Mouse (Mus musculus) left cerebral cortex, postnatal 4 days (tissue): Measurements from ENCODE around the gene Prr32. TPM values are rescaled to one million over a fixed set of nuclear protein-coding genes. Genes with fewer than 3 reads are reported as not detected.

ENCODE experiments used
- DNase-seq: peaks from one replicate; pipeline ENCODE4 v3.0.0-alpha.2; 2022
- intact Hi-C: fragments of 180-260 bp; cut with DNase I; formaldehyde crosslinking; loops from one replicate; pipeline ENCODE4 v1.15.1; 2025
- total RNA-seq, 2 experiments: library from RNA; stranded (reverse); gene quantifications; 2 replicates each; pipeline ENCODE4 v1.2.3; 2021

Gene Prr32
- total RNA-seq: not detected

DNA sequence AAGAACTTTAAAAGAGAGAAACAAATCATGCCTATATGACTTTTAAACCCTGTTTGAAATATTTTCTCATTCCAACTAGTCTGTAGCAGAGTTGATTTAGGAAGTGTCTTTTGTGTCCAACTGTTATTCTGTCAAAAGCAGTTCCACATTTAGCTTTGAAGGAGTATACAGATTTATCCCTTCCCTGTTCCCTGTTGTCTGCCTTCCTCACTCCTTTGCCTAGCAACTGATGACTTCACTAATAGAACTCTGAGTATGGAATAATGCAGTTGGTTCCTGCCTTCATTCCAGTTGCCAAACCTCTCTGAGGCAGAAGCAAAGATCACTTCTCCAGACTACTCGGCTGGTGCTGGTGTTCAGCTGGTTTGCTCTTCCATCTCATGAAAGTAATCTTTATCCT lies at the start of gene Prr32:
Gene Prr32 (plus strand): TSS at position 301 of the 400 bp plus-strand sequence.
- no peak for DNase-seq
- intact Hi-C loops: no loop called here
